Mouse (Mus musculus): ENCODE data around the gene Gm44596. TPM values are rescaled to one million over a fixed set of nuclear protein-coding genes. Genes with fewer than 3 reads are reported as not detected.

Gm44596 gene
- polyA plus RNA-seq, 1 experiment from 2014 or later: not detected

DNA sequence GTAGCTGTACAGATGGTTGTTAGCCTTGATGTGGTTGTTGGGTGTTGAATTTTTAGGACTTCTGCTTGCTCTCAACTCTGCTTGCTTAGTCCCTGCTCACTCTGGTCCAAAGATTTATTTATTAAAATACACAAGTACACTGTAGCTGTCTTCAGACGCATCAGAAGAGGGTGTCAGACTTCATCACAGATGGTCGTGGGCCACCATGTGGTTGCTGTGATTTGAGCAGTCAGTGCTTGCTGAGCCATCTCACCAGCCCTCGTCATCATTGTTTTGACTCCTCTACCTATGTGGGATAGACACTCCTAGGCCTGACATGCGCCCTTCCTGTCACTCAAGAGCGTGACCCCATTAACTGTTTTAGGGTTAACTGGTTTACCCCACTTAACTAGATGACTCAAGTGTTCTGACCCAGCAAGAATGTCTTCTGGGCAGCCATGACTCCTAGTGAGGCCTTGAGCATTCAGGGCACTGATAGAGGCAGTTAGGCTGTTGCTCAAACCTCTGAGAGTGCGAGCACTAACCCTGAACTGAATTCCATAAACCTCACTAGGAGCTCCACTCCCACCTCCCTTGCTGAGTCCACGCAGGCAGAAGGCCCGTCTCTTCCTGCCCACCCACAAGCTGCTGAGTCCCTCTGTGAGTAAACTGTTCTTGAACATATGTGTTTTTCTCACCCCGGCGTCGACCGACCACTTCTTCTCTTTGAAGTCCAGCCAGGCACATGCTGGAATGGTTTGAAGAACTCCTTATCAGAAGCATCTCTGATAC, 80.7 kb downstream of the Gm44596 start:
- H3K9me3 ChIP-seq: no peaks in the 10 kb centered on the region
- no peak overlapping the region for H3K4me3 ChIP-seq
- 67% methylated on average over 12 of the region's 12 CpGs for WGBS
- no peak overlapping the region for H3K27ac ChIP-seq (replicated peaks)
- H3K4me1 ChIP-seq: no peaks in the 10 kb centered on the region
- no peaks in the 10 kb centered on the region for H3K36me3 ChIP-seq
- no peak overlapping the region for H3K9ac ChIP-seq
- H3K4me2 ChIP-seq: no peak overlapping the region
- ATAC-seq (ENCODE audit: extremely low read depth, insufficient number of reproducible peaks, low FRiP score, low TSS enrichment): no peak
- H3K27me3 ChIP-seq (replicated peaks): no peaks in the 10 kb centered on the region

Other genes with a start within 250 kb of the Gm44596 start
- gene Tspan9, start 231.9 kb upstream of the Gm44596 start, polyA plus RNA-seq (2015; fragmentation: Nextera tagmentation; extraction: Ambion mirVana): 127 and 140 TPM in 2 replicates
- 2.9 and 3.4 TPM in 2 replicates for gene Tead4, start 74.7 kb upstream of the Gm44596 start, polyA plus RNA-seq (2015; fragmentation: Nextera tagmentation; extraction: Ambion mirVana)
- 9.1 and 10.1 TPM in 2 replicates for gene Tulp3, start 19.7 kb upstream of the Gm44596 start, polyA plus RNA-seq (2015; fragmentation: Nextera tagmentation; extraction: Ambion mirVana)
- 71.8 and 82.5 TPM in 2 replicates for gene Rhno1, start 12.6 kb upstream of the Gm44596 start, polyA plus RNA-seq (2015; fragmentation: Nextera tagmentation; extraction: Ambion mirVana)
- 23.6 and 23.7 TPM in 2 replicates for gene Foxm1, start 12.5 kb upstream of the Gm44596 start, polyA plus RNA-seq (2015; fragmentation: Nextera tagmentation; extraction: Ambion mirVana)
- 0.28 TPM in 1 of 2 replicates, not detected in the other for gene Tex52, start within 50 bp of the Gm44596 start, polyA plus RNA-seq (2015; fragmentation: Nextera tagmentation; extraction: Ambion mirVana)
- 2.2 and 2.3 TPM in 2 replicates for gene Nrip2, start 23.8 kb downstream of the Gm44596 start, polyA plus RNA-seq (2015; fragmentation: Nextera tagmentation; extraction: Ambion mirVana)
- gene Itfg2, start 49.4 kb downstream of the Gm44596 start, polyA plus RNA-seq (2015; fragmentation: Nextera tagmentation; extraction: Ambion mirVana): 28.6 and 30.6 TPM in 2 replicates
- gene Fkbp4, start 63.2 kb downstream of the Gm44596 start, polyA plus RNA-seq (2015; fragmentation: Nextera tagmentation; extraction: Ambion mirVana): 257 and 288 TPM in 2 replicates
- gene Pzp, start 151.2 kb downstream of the Gm44596 start, polyA plus RNA-seq (2015; fragmentation: Nextera tagmentation; extraction: Ambion mirVana): 0.92 and 1.9 TPM in 2 replicates
- 0.28 and 0.47 TPM in 2 replicates for gene A2ml1, start 206.1 kb downstream of the Gm44596 start, polyA plus RNA-seq (2015; fragmentation: Nextera tagmentation; extraction: Ambion mirVana)
- not detected in 2 replicates for gene Klrb1a, start 248.0 kb downstream of the Gm44596 start, polyA plus RNA-seq (2015; fragmentation: Nextera tagmentation; extraction: Ambion mirVana)

Measured in heart, embryonic 13.5 days (tissue).